Mouse (Mus musculus): ENCODE results near the gene Plekhg1. TPM values are rescaled to one million over a fixed set of nuclear protein-coding genes. Genes with fewer than 3 reads are reported as not detected.
A peak's percentile ranks its signal among the peaks of the same experiment; 100 is the strongest.

Plekhg1 gene
- polyA plus RNA-seq, 1 experiment from 2014 or later = 19.7 TPM

- Histone ChIP-seq H3K27ac (replicated peaks) (no peak overlapping the region), H3K4me1 (no peaks in the 10 kb centered on the region), H3K4me2 (replicated peaks) (no peak overlapping the region), H3K27me3 (peaks cover 6% of the 10 kb centered on the region; the same call in 1 of the 2 replicates), H3K4me3 (no peak overlapping the region), H3K9ac (replicated peaks) (no peak overlapping the region), H3K36me3 (peaks cover 23% of the 10 kb centered on the region), H3K9me3 (no peaks in the 10 kb centered on the region)
- WGBS = 88% methylated on average over 17 of the region's 17 CpGs
- ATAC-seq (ENCODE audit: low FRiP score, low read depth) = no peak
Measured at GRCm38 (mm10) chr10:3946871-3947270, 206.7 kb downstream of the Plekhg1 start.

- Histone ChIP-seq H3K36me3 (peaks cover 26% of the 10 kb centered on the region), H3K4me3 (no peak overlapping the region), H3K27ac (replicated peaks) (no peak overlapping the region), H3K9me3 (no peaks in the 10 kb centered on the region), H3K4me2 (replicated peaks) (no peak overlapping the region), H3K4me1 (no peaks in the 10 kb centered on the region), H3K27me3 (peaks cover 4% of the 10 kb centered on the region; the same call in 1 of the 2 replicates), H3K9ac (replicated peaks) (no peak overlapping the region)
- no peak for ATAC-seq (ENCODE audit: low FRiP score, low read depth)
- whole genome bisulfite sequencing = 94% methylated on average over 7 of the region's 7 CpGs
Measured at GRCm38 (mm10) chr10:3947346-3947745, 207.2 kb downstream of the Plekhg1 start.

GRCm38 (mm10) chr10:3949306-3949705 lies 209.1 kb downstream of the Plekhg1 start:
- ATAC-seq (ENCODE audit: low FRiP score, low read depth) = no peak
- Histone ChIP-seq H3K4me2 (replicated peaks) (no peak overlapping the region), H3K36me3 (peaks cover 27% of the 10 kb centered on the region), H3K9ac (replicated peaks) (no peak overlapping the region), H3K27me3 (no peaks in the 10 kb centered on the region), H3K4me3 (no peak overlapping the region), H3K9me3 (no peaks in the 10 kb centered on the region), H3K4me1 (no peaks in the 10 kb centered on the region), H3K27ac (replicated peaks) (no peak overlapping the region)
- 91% methylated on average over 6 of the region's 6 CpGs for WGBS

DNA sequence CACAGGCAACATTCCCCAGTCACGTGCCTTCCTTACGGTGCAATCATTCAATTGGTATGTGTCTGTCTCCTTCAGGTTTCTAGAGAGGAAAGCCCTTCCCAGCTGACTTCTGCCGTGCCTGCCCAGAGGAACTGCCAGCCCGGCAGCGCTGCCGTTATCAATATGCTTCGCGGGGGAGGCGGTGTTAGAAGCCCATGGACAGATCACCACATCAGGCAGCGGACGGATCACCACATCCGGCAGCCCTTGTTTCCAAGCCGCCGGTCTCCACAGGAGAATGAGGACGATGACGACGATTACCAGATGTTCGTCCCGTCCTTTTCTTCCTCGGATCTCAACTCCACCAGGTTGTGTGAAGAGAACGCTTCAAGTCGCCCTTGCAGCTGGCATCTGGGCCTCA lies 216.3 kb downstream of the Plekhg1 start:
- WGBS = 95% methylated on average over 22 of the region's 22 CpGs
- Histone ChIP-seq H3K36me3 (peaks cover 29% of the 10 kb centered on the region), H3K4me1 (no peaks in the 10 kb centered on the region), H3K27ac (replicated peaks) (no peak overlapping the region), H3K27me3 (no peaks in the 10 kb centered on the region), H3K9ac (replicated peaks) (no peak overlapping the region), H3K9me3 (no peaks in the 10 kb centered on the region), H3K4me2 (replicated peaks) (no peak overlapping the region), H3K4me3 (no peak overlapping the region)
- ATAC-seq (ENCODE audit: low FRiP score, low read depth) = no peak

DNA sequence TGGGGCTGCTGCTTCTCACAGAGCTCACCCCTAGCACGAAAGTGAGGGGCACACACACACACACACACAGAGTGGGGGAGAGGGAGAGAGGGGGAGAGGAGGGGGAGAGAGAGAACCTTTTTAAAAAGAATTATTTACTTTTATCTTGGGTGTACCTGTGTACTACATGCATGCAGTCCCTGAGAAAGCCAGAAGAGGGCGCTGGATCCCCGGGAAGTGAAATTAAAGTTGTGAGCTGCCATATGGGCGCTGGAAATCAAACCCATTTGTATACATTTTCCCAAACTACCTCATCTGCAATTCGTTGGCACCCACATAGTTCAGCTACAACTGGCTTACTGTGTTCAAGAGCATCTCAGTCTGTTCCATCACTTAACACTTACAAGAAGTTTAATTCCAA lies 218.4 kb downstream of the Plekhg1 start:
- H3K9me3 ChIP-seq = no peaks in the 10 kb centered on the region
- H3K4me3 ChIP-seq = no peak overlapping the region
- ATAC-seq (ENCODE audit: low FRiP score, low read depth) = no peak
- H3K9ac ChIP-seq (replicated peaks) = no peak overlapping the region
- no peak overlapping the region for H3K4me2 ChIP-seq (replicated peaks)
- H3K4me1 ChIP-seq = no peaks in the 10 kb centered on the region
- WGBS = 74% methylated on average over 5 of the region's 5 CpGs
- H3K27ac ChIP-seq (replicated peaks) = no peak overlapping the region
- no peaks in the 10 kb centered on the region for H3K27me3 ChIP-seq
- H3K36me3 ChIP-seq = peaks cover 25% of the 10 kb centered on the region

DNA sequence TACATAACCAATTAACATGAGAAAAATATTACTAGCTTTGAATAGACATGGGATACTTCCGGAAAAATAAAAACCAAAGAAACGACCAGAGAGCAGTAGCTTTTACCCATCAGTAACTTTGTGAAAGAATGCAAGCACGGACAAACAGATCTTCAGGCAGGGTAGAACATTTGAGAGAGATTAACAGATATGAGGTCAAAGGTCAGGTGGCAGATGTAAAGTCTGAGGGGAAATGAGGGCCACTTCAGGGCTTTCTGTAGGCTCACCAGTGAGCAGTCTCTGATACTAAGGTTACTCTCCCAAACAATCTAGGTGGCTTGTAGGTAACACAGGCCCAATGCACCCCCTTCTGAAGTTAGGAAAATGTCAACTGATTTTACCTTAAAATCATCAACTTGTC lies 228.9 kb downstream of the Plekhg1 start:
- Histone ChIP-seq H3K4me2 (replicated peaks) (no peak overlapping the region), H3K9me3 (no peaks in the 10 kb centered on the region), H3K9ac (replicated peaks) (no peak overlapping the region), H3K36me3 (peaks cover 7% of the 10 kb centered on the region; the same call in 1 of the 2 replicates), H3K4me1 (peaks cover 7% of the 10 kb centered on the region), H3K4me3 (no peak overlapping the region), H3K27ac (replicated peaks) (no peak overlapping the region), H3K27me3 (no peaks in the 10 kb centered on the region)
- WGBS = 77% methylated on average over 3 of the region's 3 CpGs
- ATAC-seq (ENCODE audit: low FRiP score, low read depth) = no peak

DNA sequence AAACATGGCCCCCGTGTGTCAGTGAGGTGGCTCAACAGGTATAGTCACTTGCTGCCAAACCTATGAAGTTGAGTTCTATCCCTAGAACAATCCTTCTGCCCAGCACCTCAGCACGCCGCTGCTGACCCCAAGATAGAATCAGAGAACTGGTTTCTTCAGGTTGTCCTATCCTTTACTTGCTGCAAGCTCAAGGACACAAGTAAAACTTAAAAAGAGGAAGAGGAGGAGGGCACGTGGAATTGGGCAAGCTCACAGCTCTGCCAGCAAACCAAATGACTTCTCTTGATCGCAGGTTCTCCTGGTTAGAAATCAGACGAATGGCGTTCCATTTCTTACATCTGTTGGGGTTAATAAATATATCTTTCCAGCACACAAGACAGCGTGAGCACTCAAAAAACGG lies 232.1 kb downstream of the Plekhg1 start:
- WGBS = 89% methylated on average over 9 of the region's 9 CpGs
- Histone ChIP-seq H3K4me3 (no peak overlapping the region), H3K4me1 (peaks cover 8% of the 10 kb centered on the region), H3K9ac (replicated peaks) (no peak overlapping the region), H3K27ac (replicated peaks) (no peak overlapping the region), H3K4me2 (replicated peaks) (peak overlapping the region; percentile 78), H3K9me3 (no peaks in the 10 kb centered on the region), H3K36me3 (no peaks in the 10 kb centered on the region), H3K27me3 (no peaks in the 10 kb centered on the region)
- no peak for ATAC-seq (ENCODE audit: low FRiP score, low read depth)

- Histone ChIP-seq H3K9me3 (no peaks in the 10 kb centered on the region), H3K36me3 (no peaks in the 10 kb centered on the region), H3K4me3 (peak within 1 kb of the TSS; percentile 58), H3K4me2 (replicated peaks) (peak within 1 kb of the TSS; percentile 78), H3K4me1 (peaks cover 8% of the 10 kb centered on the region), H3K27ac (replicated peaks) (peak within 1 kb of the TSS; percentile 83), H3K27me3 (no peaks in the 10 kb centered on the region), H3K9ac (replicated peaks) (peak within 1 kb of the TSS; percentile 68)
- peak; percentile 83 for ATAC-seq (ENCODE audit: low FRiP score, low read depth)
- WGBS = under 1% methylated on average over 40 of the region's 40 CpGs
Measured at GRCm38 (mm10) chr10:3972981-3973588, 232.9 kb downstream of the Plekhg1 start, which contains the start of gene Mthfd1l. Gene Mthfd1l, plus strand, starts transcription at chr10:3973118.

DNA sequence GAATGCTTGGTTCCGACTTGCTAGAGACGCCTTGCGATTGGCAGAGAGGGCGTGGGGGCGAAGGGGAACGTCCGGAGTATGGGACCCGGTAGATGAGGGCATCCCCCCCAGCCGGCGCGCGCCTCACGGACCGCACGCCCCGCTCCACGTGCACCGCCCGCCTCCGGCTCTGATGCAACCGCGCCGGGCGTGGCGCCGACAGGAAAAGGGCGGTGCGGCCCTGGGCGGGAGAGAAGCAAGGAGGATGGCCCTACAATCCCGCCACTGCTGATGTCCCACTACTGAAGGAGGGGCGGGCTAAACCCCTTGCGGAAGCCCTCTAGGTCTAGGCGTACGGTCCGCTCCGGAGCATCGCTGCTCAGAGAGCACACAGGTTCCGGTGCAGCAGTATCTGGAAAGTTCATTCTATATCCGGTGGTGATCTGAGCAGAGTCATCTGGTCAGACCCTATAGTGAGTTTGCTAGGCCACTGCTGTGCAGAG lies 233.5 kb downstream of the Plekhg1 start:
- peak; percentile 88 for ATAC-seq (ENCODE audit: low FRiP score, low read depth)
- no peaks in the 10 kb centered on the region for H3K9me3 ChIP-seq
- no peaks in the 10 kb centered on the region for H3K36me3 ChIP-seq
- peak overlapping the region; percentile 68 for H3K9ac ChIP-seq (replicated peaks)
- WGBS = under 1% methylated on average over 36 of the region's 39 CpGs
- H3K27ac ChIP-seq (replicated peaks) = peak overlapping the region; percentile 83
- peaks cover 8% of the 10 kb centered on the region for H3K4me1 ChIP-seq
- H3K4me3 ChIP-seq = peak overlapping the region; percentile 58
- H3K27me3 ChIP-seq = no peaks in the 10 kb centered on the region
- H3K4me2 ChIP-seq (replicated peaks) = peak overlapping the region; percentile 78

DNA sequence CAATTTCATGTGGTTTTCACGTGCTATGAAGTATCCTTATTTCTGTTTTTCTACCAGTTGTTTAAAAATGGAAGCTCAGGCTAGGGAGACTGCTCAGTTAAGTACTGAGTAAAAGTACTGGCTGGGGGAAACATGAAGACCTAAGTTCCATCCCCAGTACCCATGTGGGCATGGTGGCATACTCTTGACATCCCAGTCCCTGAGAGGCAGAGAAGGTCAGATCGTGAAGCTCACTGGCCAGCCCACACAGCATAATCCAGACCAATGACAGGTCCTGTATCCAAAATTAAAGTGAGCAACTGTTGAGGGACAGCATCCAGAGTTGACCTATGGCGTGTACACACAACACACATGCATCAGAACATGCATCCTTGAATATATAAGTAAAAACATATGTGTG lies 234.2 kb downstream of the Plekhg1 start:
- H3K36me3 ChIP-seq = peaks cover 5% of the 10 kb centered on the region; the same call in 1 of the 2 replicates
- ATAC-seq (ENCODE audit: low FRiP score, low read depth) = no peak
- 80% methylated on average over 3 of the region's 3 CpGs for WGBS
- H3K4me1 ChIP-seq = peaks cover 8% of the 10 kb centered on the region
- no peak overlapping the region for H3K27ac ChIP-seq (replicated peaks)
- no peak overlapping the region for H3K9ac ChIP-seq (replicated peaks)
- H3K4me3 ChIP-seq = no peak overlapping the region
- H3K27me3 ChIP-seq = no peaks in the 10 kb centered on the region
- no peaks in the 10 kb centered on the region for H3K9me3 ChIP-seq
- H3K4me2 ChIP-seq (replicated peaks) = peak overlapping the region; percentile 78

DNA sequence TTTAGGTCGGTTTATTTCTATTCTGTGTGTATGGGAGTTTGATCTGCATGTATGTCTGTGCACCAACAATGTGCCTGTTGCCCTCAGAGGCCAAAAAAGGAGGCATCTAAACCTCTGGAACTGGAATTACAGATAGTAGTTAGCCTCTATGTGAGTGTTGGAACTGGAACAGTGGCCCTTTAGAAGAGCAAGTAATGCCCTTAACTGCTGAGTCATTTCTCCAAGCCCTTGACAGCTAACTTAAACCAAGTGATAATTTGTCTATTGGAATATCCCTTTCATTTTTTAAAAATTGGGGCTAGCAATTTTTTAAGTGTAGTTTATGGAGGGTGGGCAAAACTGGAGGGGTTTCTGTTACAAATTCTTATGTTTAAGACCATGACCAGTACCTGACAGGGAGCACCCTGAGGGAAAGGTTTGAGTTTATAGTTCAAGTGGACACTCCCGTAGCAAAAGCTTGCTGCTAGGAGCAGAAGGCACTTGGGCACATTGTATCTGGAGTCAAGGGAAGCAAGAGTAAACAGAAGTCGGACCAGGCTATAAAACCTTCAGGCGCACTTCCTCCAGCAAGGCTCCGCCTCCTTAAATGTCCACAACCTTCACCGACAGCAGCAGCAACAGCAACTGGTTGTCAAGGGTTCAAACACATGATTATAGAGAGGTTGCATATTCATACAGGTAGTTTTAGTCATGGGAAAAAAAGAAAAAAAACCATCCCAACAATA lies 235.9 kb downstream of the Plekhg1 start:
- no peak for ATAC-seq (ENCODE audit: low FRiP score, low read depth)
- 83% methylated on average over 6 of the region's 6 CpGs for WGBS
- H3K4me2 ChIP-seq (replicated peaks) = no peak overlapping the region
- H3K9ac ChIP-seq (replicated peaks) = no peak overlapping the region
- peaks cover 8% of the 10 kb centered on the region for H3K4me1 ChIP-seq
- no peaks in the 10 kb centered on the region for H3K9me3 ChIP-seq
- no peak overlapping the region for H3K4me3 ChIP-seq
- peaks cover 20% of the 10 kb centered on the region; the same call in 1 of the 2 replicates for H3K36me3 ChIP-seq
- no peak overlapping the region for H3K27ac ChIP-seq (replicated peaks)
- H3K27me3 ChIP-seq = no peaks in the 10 kb centered on the region

- 84% methylated on average over 4 of the region's 4 CpGs for WGBS
- Histone ChIP-seq H3K4me2 (replicated peaks) (no peak overlapping the region), H3K36me3 (peaks cover 20% of the 10 kb centered on the region; the same call in 1 of the 2 replicates), H3K4me3 (no peak overlapping the region), H3K27ac (replicated peaks) (no peak overlapping the region), H3K4me1 (peaks cover 8% of the 10 kb centered on the region), H3K9ac (replicated peaks) (no peak overlapping the region), H3K27me3 (no peaks in the 10 kb centered on the region), H3K9me3 (no peaks in the 10 kb centered on the region)
- no peak for ATAC-seq (ENCODE audit: low FRiP score, low read depth)
Measured at GRCm38 (mm10) chr10:3976623-3977010, 236.5 kb downstream of the Plekhg1 start.
